ENCODE assay signal across 9 mouse cellular contexts in the genomic region with DNA sequence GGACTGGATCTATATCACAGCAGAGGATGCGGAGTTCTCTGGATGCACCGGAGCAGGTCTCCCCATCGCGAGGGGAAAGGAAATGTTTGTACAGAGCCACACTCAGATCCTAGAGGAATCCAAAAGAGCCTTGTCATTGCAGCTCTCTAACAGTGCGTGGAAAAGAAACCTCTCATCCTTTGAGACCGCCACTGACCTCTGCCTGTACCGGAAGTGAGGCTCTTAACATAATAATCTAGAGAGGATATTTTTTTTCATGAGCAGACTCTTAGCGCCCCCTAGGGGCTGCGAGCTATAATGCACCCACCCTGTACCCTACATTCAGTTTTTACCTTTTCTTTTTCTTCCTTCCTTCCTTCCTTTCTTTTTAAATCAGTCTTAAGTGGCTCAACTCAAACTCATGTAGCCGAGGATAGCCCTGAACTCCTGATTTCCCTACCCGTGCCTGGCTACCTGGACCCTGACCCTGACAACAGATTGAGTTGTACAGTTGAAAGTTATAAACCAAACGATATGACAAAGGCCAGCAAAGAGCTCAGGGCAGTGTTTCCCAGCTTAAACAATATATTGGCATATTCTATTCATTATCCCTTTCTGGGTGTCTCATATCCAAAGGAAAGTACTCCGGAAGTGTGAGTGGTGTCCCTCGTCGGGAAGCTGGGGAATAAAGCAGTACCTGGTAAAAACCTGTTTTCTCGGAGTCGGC. TPM values are rescaled to one million over a fixed set of nuclear protein-coding genes. Genes with fewer than 3 reads are reported as not detected.
A peak's percentile ranks its signal among the peaks of the same experiment; 100 is the strongest.
DNase-seq lines count a peak whose midpoint lies in the region; ATAC-seq and TF ChIP-seq lines count a peak whose summit lies in the region.
"Had no signal": no experiment of that assay in that cellular context is flagged by ENCODE, and none has a peak within 500 bp of the region (broad histone marks: within the 10 kb centered on the region; RNA-seq: fewer than 3 reads in every experiment).

No protein-coding gene starts in this region.

- peaks cover 34% of the 10 kb centered on the region for H3K4me1 ChIP-seq in G1E (ENCODE audit: insufficient read depth, low read depth, low read length)
- peaks cover 41% of the 10 kb centered on the region for H3K4me1 ChIP-seq in kidney, embryonic 15.5 days
- no peaks in the 10 kb centered on the region for H3K4me1 ChIP-seq in lung, adult 2 months (ENCODE audit: control insufficient read depth, insufficient read depth, low read length)
- H3K4me1 ChIP-seq in olfactory bulb, adult 2 months (ENCODE audit: control insufficient read depth, insufficient read depth, low read length) = peaks cover 11% of the 10 kb centered on the region

- WGBS in kidney, embryonic 15.5 days = 58% methylated on average over 17 of the region's 17 CpGs
- 49% methylated on average over 17 of the region's 17 CpGs for WGBS in lung, adult 2 months
- 53% methylated on average over 17 of the region's 17 CpGs for WGBS in olfactory bulb, adult 2 months

- no peak for TF ChIP-seq POLR2A in lung, adult 2 months (IDR thresholded peaks at IDR 0.05; ENCODE audit: borderline replicate concordance, extremely low read depth, low read depth, low read length)
- TF ChIP-seq POLR2A in olfactory bulb, adult 2 months (IDR thresholded peaks at IDR 0.05; ENCODE audit: insufficient read depth, low read depth, low read length) = no peak

- no peak overlapping the region for H3K27ac ChIP-seq in kidney, embryonic 15.5 days
- H3K27ac ChIP-seq in olfactory bulb, adult 2 months (ENCODE audit: insufficient read depth, low read depth, low read length) = peak overlapping the region; percentile 30; the same call in 1 of the 2 replicates

- H3K9ac ChIP-seq in kidney, embryonic 15.5 days = no peak overlapping the region; the same call in 1 of the 2 replicates

- H3K36me3 ChIP-seq in G1E (replicated peaks) = peaks cover 40% of the 10 kb centered on the region
- peaks cover 13% of the 10 kb centered on the region for H3K36me3 ChIP-seq in kidney, embryonic 15.5 days

- no peak overlapping the region for H3K4me3 ChIP-seq in G1E (ENCODE audit: low read depth, low read length)
- H3K4me3 ChIP-seq in kidney, embryonic 15.5 days (replicated peaks) = no peak overlapping the region
- no peak overlapping the region for H3K4me3 ChIP-seq in lung, adult 2 months (replicated peaks; ENCODE audit: extremely low read depth, low read depth, low read length)
- H3K4me3 ChIP-seq in olfactory bulb, adult 2 months (ENCODE audit: insufficient read depth, low read depth, low read length) = peak overlapping the region; percentile 33

- DNase-seq in 3T3-L1 (ENCODE audit: low read depth, low spot score) (peak; percentile 73), G1E (ENCODE audit: low spot score) (no peak)
- DNase-seq in cerebellum, adult 9-11 months = peak; percentile 77
- peak; percentile 70 to 80 for DNase-seq in heart, adult 18-20 months
- peak; percentile 48 for DNase-seq in lung, adult 2 months

- TF ChIP-seq CTCF in G1E (IDR thresholded peaks at IDR 0.05; ENCODE audit: low read depth, low read length) = peak; percentile 79
- peak; percentile 72 for TF ChIP-seq CTCF in lung, adult 2 months (IDR thresholded peaks at IDR 0.05; ENCODE audit: insufficient read depth, low read length)
- 0 out of 2 replicates have a peak, but pooled peaks have one; percentile 24 for TF ChIP-seq CTCF in olfactory bulb, adult 2 months (IDR thresholded peaks at IDR 0.05; ENCODE audit: insufficient read depth, low read depth, low read length)

- no peaks in the 10 kb centered on the region for H3K9me3 ChIP-seq in G1E (replicated peaks)
- H3K9me3 ChIP-seq in kidney, embryonic 15.5 days (replicated peaks) = no peaks in the 10 kb centered on the region

- peaks cover 3% of the 10 kb centered on the region; the same call in 1 of the 2 replicates for H3K27me3 ChIP-seq in G1E (ENCODE audit: insufficient read depth, low read length)
- H3K27me3 ChIP-seq in kidney, embryonic 15.5 days = no peaks in the 10 kb centered on the region

- 0 out of 2 replicates have a peak overlapping the region, but pooled peaks have one; percentile 28 for H3K4me2 ChIP-seq in kidney, embryonic 15.5 days

- no peak for ATAC-seq in G1E (ENCODE audit: extremely low read depth, insufficient number of reproducible peaks, low FRiP score, poor library complexity, severe bottlenecking)
- no peak for ATAC-seq in kidney, embryonic 15.5 days (replicated peaks; ENCODE audit: low FRiP score)
- no peak for ATAC-seq in megakaryocyte-erythroid progenitor cell, adult 5-6 weeks (replicated peaks; ENCODE audit: low FRiP score, low TSS enrichment, poor library complexity, severe bottlenecking)

RNA-seq across cellular contexts. Expression of gene Bcdin3d, which starts 3.4 kb away (rescaled TPM):
- total RNA-seq in G1E (2014; fragmentation: Nextera tagmentation) (10.3 and 13.2 TPM in 2 replicates), G1E (2017) (8.6 and 10.8 TPM in 2 replicates)
- 10.0 and 10.5 TPM in 2 replicates for polyA plus RNA-seq in G1E (2012)
- 1 to 10 TPM; 3.7 to 3.9 TPM for total RNA-seq in heart, adult 18-20 months (2021)
- 15.6 and 17.3 TPM in 2 replicates for polyA plus RNA-seq in kidney, embryonic 15.5 days (2015; fragmentation: Nextera tagmentation; extraction: Ambion mirVana)
- polyA plus RNA-seq in lung, adult 2 months (2012; rRNA removed) = 5.0 and 5.2 TPM in 2 replicates
- polyA plus RNA-seq in olfactory bulb, adult 2 months (2012; ENCODE audit: insufficient read depth, insufficient read length, low replicate concordance, missing spikeins) = not detected in 2 replicates
- total RNA-seq in megakaryocyte-erythroid progenitor cell, adult 5-6 weeks (2014; fragmentation: Nextera tagmentation) = 6.5 and 11.4 TPM in 2 replicates
- total RNA-seq in megakaryocyte-erythroid progenitor cell, adult 5-6 weeks (2017) = 5.3 and 6.6 TPM in 2 replicates

RNA-seq across cellular contexts. Expression of gene Nckap5l, which starts 13.6 kb away (rescaled TPM):
- total RNA-seq in G1E (2014; fragmentation: Nextera tagmentation) (16.1 and 18.7 TPM in 2 replicates), G1E (2017) (0.58 and 0.60 TPM in 2 replicates)
- polyA plus RNA-seq in G1E (2012) = 15.2 and 17.2 TPM in 2 replicates
- 1 to 10 TPM; 2.5 to 3.8 TPM for total RNA-seq in heart, adult 18-20 months (2021)
- polyA plus RNA-seq in kidney, embryonic 15.5 days (2015; fragmentation: Nextera tagmentation; extraction: Ambion mirVana) = 9.5 and 11.1 TPM in 2 replicates
- polyA plus RNA-seq in lung, adult 2 months (2012; rRNA removed) = 13.0 and 13.4 TPM in 2 replicates
- polyA plus RNA-seq in olfactory bulb, adult 2 months (2012; ENCODE audit: insufficient read depth, insufficient read length, low replicate concordance, missing spikeins) = not detected in 2 replicates
- 1.6 and 16.0 TPM in 2 replicates for total RNA-seq in megakaryocyte-erythroid progenitor cell, adult 5-6 weeks (2014; fragmentation: Nextera tagmentation)
- total RNA-seq in megakaryocyte-erythroid progenitor cell, adult 5-6 weeks (2017) = 0.52 and 7.4 TPM in 2 replicates

RNA-seq across cellular contexts. Expression of gene Faim2, which starts 56.8 kb away (rescaled TPM):
- total RNA-seq in G1E (2014; fragmentation: Nextera tagmentation) = not detected in 2 replicates
- 0.06 and 0.33 TPM in 2 replicates for total RNA-seq in G1E (2017)
- not detected in 2 replicates for polyA plus RNA-seq in G1E (2012)
- total RNA-seq in heart, adult 18-20 months (2021) = under 1 TPM; 0.22 to 0.28 TPM
- 0.30 and 1.1 TPM in 2 replicates for polyA plus RNA-seq in kidney, embryonic 15.5 days (2015; fragmentation: Nextera tagmentation; extraction: Ambion mirVana)
- polyA plus RNA-seq in lung, adult 2 months (2012; rRNA removed) = 17.4 and 29.7 TPM in 2 replicates
- polyA plus RNA-seq in olfactory bulb, adult 2 months (2012; ENCODE audit: insufficient read depth, insufficient read length, low replicate concordance, missing spikeins) = not detected in 2 replicates
- total RNA-seq in megakaryocyte-erythroid progenitor cell, adult 5-6 weeks (2014; fragmentation: Nextera tagmentation) = not detected in 2 replicates
- not detected in 2 replicates for total RNA-seq in megakaryocyte-erythroid progenitor cell, adult 5-6 weeks (2017)
- total RNA-seq: neutrophil, adult 5-6 weeks had no signal

Comparison
In these comparisons a context has a peak if more than half of its experiments do, and no peak if none do; other contexts are left out.
1. CTCF ChIP-seq: peak in every context shown above with its lines; median percentile 79 in G1E; 72 in lung, adult 2 months; 24 in olfactory bulb, adult 2 months.